Mouse (Mus musculus): ENCODE data around the gene Cyp26a1. TPM values are rescaled to one million over a fixed set of nuclear protein-coding genes. Genes with fewer than 3 reads are reported as not detected.
A peak's percentile ranks its signal among the peaks of the same experiment; 100 is the strongest.

Gene Cyp26a1
- polyA plus RNA-seq, 1 experiment from 2014 or later, result 0.16 TPM

- Histone ChIP-seq H3K27me3 (ENCODE audit: control insufficient read depth, insufficient read depth, low read depth, low read length) (no peaks in the 10 kb centered on the region), H3K4me1 (ENCODE audit: control insufficient read depth, insufficient read depth, low read length) (no peaks in the 10 kb centered on the region), H3K4me2 (ENCODE audit: low read length) (no peak overlapping the region), H3K9me3 (replicated peaks; ENCODE audit: control insufficient read depth, low read length, poor library complexity, severe bottlenecking) (no peaks in the 10 kb centered on the region), H3K4me3 (ENCODE audit: low read depth, low read length) (no peak overlapping the region), H3K9ac (ENCODE audit: low read depth, low read length) (no peak overlapping the region), H3K27ac (ENCODE audit: low read length) (no peak overlapping the region), H3K36me3 (ENCODE audit: control insufficient read depth, insufficient read depth, low read length) (no peaks in the 10 kb centered on the region)
- WGBS, result 50% methylated on average over 12 of the region's 12 CpGs
- ATAC-seq, result no peak
Measured at GRCm38 (mm10) chr19:37673393-37673792, 24.2 kb upstream of the Cyp26a1 start.

- Histone ChIP-seq H3K4me3 (ENCODE audit: low read depth, low read length) (no peak within 1 kb of the TSS), H3K4me1 (ENCODE audit: control insufficient read depth, insufficient read depth, low read length) (no peaks in the 10 kb centered on the region), H3K27me3 (ENCODE audit: control insufficient read depth, insufficient read depth, low read depth, low read length) (peaks cover 80% of the 10 kb centered on the region), H3K9ac (ENCODE audit: low read depth, low read length) (no peak within 1 kb of the TSS), H3K9me3 (replicated peaks; ENCODE audit: control insufficient read depth, low read length, poor library complexity, severe bottlenecking) (no peaks in the 10 kb centered on the region), H3K27ac (ENCODE audit: low read length) (no peak within 1 kb of the TSS), H3K4me2 (ENCODE audit: low read length) (no peak within 1 kb of the TSS), H3K36me3 (ENCODE audit: control insufficient read depth, insufficient read depth, low read length) (no peaks in the 10 kb centered on the region)
- ATAC-seq, result no peak
- 11% methylated on average over 6 of the region's 6 CpGs for WGBS
Measured at GRCm38 (mm10) chr19:37685281-37685680, 12.3 kb upstream of the Cyp26a1 start, which contains the start of gene Cyp26c1. Gene Cyp26c1 (plus strand): TSS chr19:37685581.

GRCm38 (mm10) chr19:37686347-37686746, 11.3 kb upstream of the Cyp26a1 start:
- WGBS, result 2% methylated on average over 23 of the region's 23 CpGs
- no peaks in the 10 kb centered on the region for H3K36me3 ChIP-seq (ENCODE audit: control insufficient read depth, insufficient read depth, low read length)
- ATAC-seq, result no peak
- H3K27ac ChIP-seq (ENCODE audit: low read length), result no peak overlapping the region
- no peak overlapping the region for H3K4me3 ChIP-seq (ENCODE audit: low read depth, low read length)
- no peaks in the 10 kb centered on the region for H3K9me3 ChIP-seq (replicated peaks; ENCODE audit: control insufficient read depth, low read length, poor library complexity, severe bottlenecking)
- H3K4me1 ChIP-seq (ENCODE audit: control insufficient read depth, insufficient read depth, low read length), result peaks cover 3% of the 10 kb centered on the region
- H3K27me3 ChIP-seq (ENCODE audit: control insufficient read depth, insufficient read depth, low read depth, low read length), result peaks cover 90% of the 10 kb centered on the region
- H3K4me2 ChIP-seq (ENCODE audit: low read length), result no peak overlapping the region
- H3K9ac ChIP-seq (ENCODE audit: low read depth, low read length), result no peak overlapping the region

- no peak overlapping the region for H3K27ac ChIP-seq (ENCODE audit: low read length)
- no peaks in the 10 kb centered on the region for H3K36me3 ChIP-seq (ENCODE audit: control insufficient read depth, insufficient read depth, low read length)
- H3K4me1 ChIP-seq (ENCODE audit: control insufficient read depth, insufficient read depth, low read length), result peaks cover 3% of the 10 kb centered on the region
- ATAC-seq, result no peak
- no peak overlapping the region for H3K9ac ChIP-seq (ENCODE audit: low read depth, low read length)
- 4% methylated on average over 62 of the region's 62 CpGs for WGBS
- H3K27me3 ChIP-seq (ENCODE audit: control insufficient read depth, insufficient read depth, low read depth, low read length), result peaks cover 95% of the 10 kb centered on the region
- no peaks in the 10 kb centered on the region for H3K9me3 ChIP-seq (replicated peaks; ENCODE audit: control insufficient read depth, low read length, poor library complexity, severe bottlenecking)
- no peak overlapping the region for H3K4me3 ChIP-seq (ENCODE audit: low read depth, low read length)
- H3K4me2 ChIP-seq (ENCODE audit: low read length), result no peak overlapping the region
Measured at GRCm38 (mm10) chr19:37686941-37687850, 10.4 kb upstream of the Cyp26a1 start.

GRCm38 (mm10) chr19:37689478-37689877, 8.1 kb upstream of the Cyp26a1 start:
- Histone ChIP-seq H3K4me2 (ENCODE audit: low read length) (no peak overlapping the region), H3K4me1 (ENCODE audit: control insufficient read depth, insufficient read depth, low read length) (peaks cover 6% of the 10 kb centered on the region), H3K27me3 (ENCODE audit: control insufficient read depth, insufficient read depth, low read depth, low read length) (peaks cover 97% of the 10 kb centered on the region), H3K9ac (ENCODE audit: low read depth, low read length) (no peak overlapping the region), H3K36me3 (ENCODE audit: control insufficient read depth, insufficient read depth, low read length) (no peaks in the 10 kb centered on the region), H3K9me3 (replicated peaks; ENCODE audit: control insufficient read depth, low read length, poor library complexity, severe bottlenecking) (no peaks in the 10 kb centered on the region), H3K27ac (ENCODE audit: low read length) (no peak overlapping the region), H3K4me3 (ENCODE audit: low read depth, low read length) (no peak overlapping the region)
- ATAC-seq, result no peak
- 48% methylated on average over 5 of the region's 5 CpGs for WGBS

GRCm38 (mm10) chr19:37690716-37691115, 6.9 kb upstream of the Cyp26a1 start:
- no peaks in the 10 kb centered on the region for H3K36me3 ChIP-seq (ENCODE audit: control insufficient read depth, insufficient read depth, low read length)
- no peak overlapping the region for H3K9ac ChIP-seq (ENCODE audit: low read depth, low read length)
- ATAC-seq, result no peak
- H3K4me1 ChIP-seq (ENCODE audit: control insufficient read depth, insufficient read depth, low read length), result peaks cover 6% of the 10 kb centered on the region
- H3K27ac ChIP-seq (ENCODE audit: low read length), result no peak overlapping the region
- peak overlapping the region; percentile 35 for H3K4me2 ChIP-seq (ENCODE audit: low read length)
- no peaks in the 10 kb centered on the region for H3K9me3 ChIP-seq (replicated peaks; ENCODE audit: control insufficient read depth, low read length, poor library complexity, severe bottlenecking)
- under 1% methylated on average over 29 of the region's 29 CpGs for WGBS
- H3K27me3 ChIP-seq (ENCODE audit: control insufficient read depth, insufficient read depth, low read depth, low read length), result peaks cover 98% of the 10 kb centered on the region
- peak overlapping the region; percentile 11 for H3K4me3 ChIP-seq (ENCODE audit: low read depth, low read length)

GRCm38 (mm10) chr19:37692879-37693278, 4.7 kb upstream of the Cyp26a1 start:
- Histone ChIP-seq H3K27ac (ENCODE audit: low read length) (no peak overlapping the region), H3K9me3 (replicated peaks; ENCODE audit: control insufficient read depth, low read length, poor library complexity, severe bottlenecking) (no peaks in the 10 kb centered on the region), H3K27me3 (ENCODE audit: control insufficient read depth, insufficient read depth, low read depth, low read length) (peaks cover 93% of the 10 kb centered on the region), H3K4me2 (ENCODE audit: low read length) (peak overlapping the region; percentile 64), H3K4me3 (ENCODE audit: low read depth, low read length) (peak overlapping the region; percentile 34), H3K9ac (ENCODE audit: low read depth, low read length) (peak overlapping the region; percentile 63), H3K4me1 (ENCODE audit: control insufficient read depth, insufficient read depth, low read length) (peaks cover 16% of the 10 kb centered on the region), H3K36me3 (ENCODE audit: control insufficient read depth, insufficient read depth, low read length) (no peaks in the 10 kb centered on the region)
- WGBS, result under 1% methylated on average over 32 of the region's 40 CpGs
- ATAC-seq, result peak; percentile 66

- no peak overlapping the region for H3K27ac ChIP-seq (ENCODE audit: low read length)
- H3K36me3 ChIP-seq (ENCODE audit: control insufficient read depth, insufficient read depth, low read length), result no peaks in the 10 kb centered on the region
- H3K4me1 ChIP-seq (ENCODE audit: control insufficient read depth, insufficient read depth, low read length), result peaks cover 29% of the 10 kb centered on the region
- no peak for ATAC-seq
- H3K9me3 ChIP-seq (replicated peaks; ENCODE audit: control insufficient read depth, low read length, poor library complexity, severe bottlenecking), result no peaks in the 10 kb centered on the region
- no peak overlapping the region for H3K9ac ChIP-seq (ENCODE audit: low read depth, low read length)
- no peak overlapping the region for H3K4me3 ChIP-seq (ENCODE audit: low read depth, low read length)
- peaks cover 92% of the 10 kb centered on the region for H3K27me3 ChIP-seq (ENCODE audit: control insufficient read depth, insufficient read depth, low read depth, low read length)
- H3K4me2 ChIP-seq (ENCODE audit: low read length), result no peak overlapping the region
- 35% methylated on average over 13 of the region's 13 CpGs for WGBS
Measured at GRCm38 (mm10) chr19:37695146-37695545, 2.5 kb upstream of the Cyp26a1 start.
